Mouse (Mus musculus) NIH3T3 (cell line): ENCODE data around the gene Nup210l.

Experiments used
- DNase-seq: peaks from one replicate; pipeline ENCODE4 v3.0.0-alpha.2; 2012; ENCODE audit warnings: low read depth

The Nup210l gene

DNA sequence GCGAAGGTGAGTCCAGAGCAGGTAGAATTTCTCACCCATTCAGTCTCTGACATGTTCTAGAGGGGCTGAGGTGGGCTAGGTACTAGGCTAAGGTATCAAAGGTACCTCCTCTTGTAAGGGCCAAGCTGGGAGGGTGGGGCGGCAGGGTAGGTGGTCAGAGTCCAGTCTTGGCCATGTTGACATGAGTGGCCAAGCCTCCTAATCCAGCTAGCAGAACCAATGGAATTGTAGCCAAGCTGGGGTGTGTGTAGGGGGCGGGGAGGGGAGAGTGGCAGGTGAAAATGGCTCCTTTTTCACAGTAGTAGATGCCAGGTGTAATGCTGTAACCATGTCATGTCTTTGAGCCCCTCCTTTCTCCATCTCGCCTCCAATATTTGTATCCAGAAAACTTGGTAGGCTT is 154.6 kb downstream of the Nup210l start:
- no peak for DNase-seq
